Mouse (Mus musculus) mammary gland, adult 2 months (tissue): ENCODE data around the gene Ces5a. TPM values are rescaled to one million over a fixed set of nuclear protein-coding genes. Genes with fewer than 3 reads are reported as not detected.

ENCODE experiments used
- polyA plus RNA-seq: library from polyadenylated mRNA; depleted of rRNA; stranded (reverse); fragments of >200 nt; gene quantifications from 2 replicates; pipeline ENCODE4 v1.2.3, GENCODE M21; 2012; ENCODE audit warnings: low replicate concordance; rRNA removed

Gene Ces5a
- not detected in 2 replicates for polyA plus RNA-seq

GRCm38 (mm10) chr8:93535730-93536129 lies at the start of gene Ces5a:
Gene Ces5a, minus strand, starts transcription at chr8:93535830.

Other genes starting within 250 kb of the Ces5a start
- 0.26 TPM in 1 of 2 replicates, not detected in the other for gene Ces1g, start 198.5 kb downstream of the Ces5a start, polyA plus RNA-seq
- gene Ces1h, start 156.1 kb downstream of the Ces5a start, polyA plus RNA-seq, result not detected in 2 replicates